Mouse (Mus musculus) heart, embryonic 11.5 days (tissue): ENCODE data around the gene Ghrhr. TPM values are rescaled to one million over a fixed set of nuclear protein-coding genes. Genes with fewer than 3 reads are reported as not detected.
A peak's percentile ranks its signal among the peaks of the same experiment; 100 is the strongest.

Experiments
- ATAC-seq: fragments of 200-750 bp; cut with Nextera tagmentation; replicated peaks from 2 replicates; pipeline ENCODE4 v1.8.0; 2017; ENCODE audit warnings: moderate library complexity; ENCODE audit not compliant: insufficient number of reproducible peaks, low FRiP score, low TSS enrichment
- H3K27ac ChIP-seq: fragments of 300-500 bp; sonication (generic); 2 replicates; pipeline ENCODE4 v1.5.1; 2014; ENCODE audit warnings: mild to moderate bottlenecking, low read depth, low read length
- H3K27me3 ChIP-seq: fragments of 300-500 bp; sonication (generic); 2 replicates; pipeline ENCODE4 v1.6.1; 2014; ENCODE audit warnings: mild to moderate bottlenecking, low read length, mixed read lengths; ENCODE audit not compliant: control insufficient read depth, insufficient read depth
- H3K36me3 ChIP-seq: fragments of 300-500 bp; sonication (generic); 2 replicates; pipeline ENCODE4 v1.6.1; 2014; ENCODE audit warnings: mild to moderate bottlenecking, low read length, moderate library complexity, mixed read lengths; ENCODE audit not compliant: control insufficient read depth, insufficient read depth
- H3K4me1 ChIP-seq: fragments of 300-500 bp; sonication (generic); 2 replicates; pipeline ENCODE4 v1.6.1; 2014; ENCODE audit warnings: low read length; ENCODE audit not compliant: control insufficient read depth, insufficient read depth
- H3K4me2 ChIP-seq: fragments of 300-500 bp; sonication (generic); 2 replicates; pipeline ENCODE4 v1.6.1; 2014; ENCODE audit warnings: mild to moderate bottlenecking, moderate library complexity
- H3K4me3 ChIP-seq: fragments of 300-500 bp; sonication (generic); 2 replicates; pipeline ENCODE4 v1.5.1; 2014; ENCODE audit warnings: low read depth, low read length
- H3K9ac ChIP-seq: fragments of 300-500 bp; sonication (generic); 2 replicates; pipeline ENCODE4 v1.6.1; 2014; ENCODE audit warnings: mild to moderate bottlenecking, low read depth, low read length, moderate library complexity
- H3K9me3 ChIP-seq: fragments of 300-500 bp; sonication (generic); replicated peaks from 2 replicates; pipeline ENCODE4 v1.6.1; 2016; ENCODE audit warnings: low read length; ENCODE audit not compliant: control insufficient read depth
- WGBS: fragments of 180-500 bp; shearing (Covaris S2); extraction: QIAGEN DNeasy Blood & Tissue Kit; methylation state at CpG from one replicate; pipeline ENCODE4 v1.1.7; 2014; ENCODE audit not compliant: insufficient replicate concordance; 5-methylcytosine and 5-hydroxymethylcytosine counted together
- polyA plus RNA-seq: library from polyadenylated mRNA; unstranded; fragments of >200 nt; fragmentation: Nextera tagmentation; extraction: Ambion mirVana; gene quantifications from 2 replicates; pipeline ENCODE4 v1.2.1, GENCODE M21; 2014

Ghrhr gene
- polyA plus RNA-seq, 1 experiment from 2014 or later = not detected

DNA sequence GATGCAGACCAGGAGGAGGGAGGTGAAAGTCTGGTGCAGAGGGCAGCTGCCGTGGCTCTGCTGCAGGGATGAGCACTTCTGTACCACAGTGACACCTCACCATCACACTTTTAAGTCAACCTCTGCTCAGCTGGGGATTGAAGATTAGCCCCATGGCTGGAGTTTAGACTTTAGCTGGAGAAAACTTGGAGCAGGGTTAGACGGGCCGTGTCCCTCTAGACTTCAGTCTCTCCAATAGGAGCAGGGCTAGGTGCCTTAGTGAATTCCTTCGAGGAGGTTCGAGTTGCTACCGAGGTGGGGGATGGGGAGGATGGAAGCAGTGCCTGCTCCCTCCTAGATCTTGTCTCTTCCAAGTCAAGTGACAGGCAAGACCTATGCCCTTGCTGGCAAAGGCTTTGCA lies 38.0 kb upstream of the Ghrhr start:
- peaks cover 44% of the 10 kb centered on the region for H3K4me1 ChIP-seq
- WGBS = 40% methylated on average over 6 of the region's 6 CpGs
- peak overlapping the region; percentile 9; the same call in 1 of the 2 replicates for H3K4me2 ChIP-seq
- H3K27ac ChIP-seq = no peak overlapping the region
- no peak overlapping the region for H3K9ac ChIP-seq
- no peak overlapping the region for H3K4me3 ChIP-seq
- no peaks in the 10 kb centered on the region for H3K9me3 ChIP-seq
- peaks cover 10% of the 10 kb centered on the region for H3K27me3 ChIP-seq
- no peaks in the 10 kb centered on the region for H3K36me3 ChIP-seq
- ATAC-seq = no peak

GRCm38 (mm10) chr6:55338934-55339825 lies 36.9 kb upstream of the Ghrhr start:
- Histone ChIP-seq H3K4me3 (no peak overlapping the region), H3K4me2 (0 out of 2 replicates have a peak overlapping the region, but pooled peaks have one; percentile 4), H3K4me1 (peaks cover 45% of the 10 kb centered on the region), H3K9me3 (no peaks in the 10 kb centered on the region), H3K27me3 (peaks cover 12% of the 10 kb centered on the region), H3K9ac (no peak overlapping the region), H3K27ac (no peak overlapping the region), H3K36me3 (no peaks in the 10 kb centered on the region)
- ATAC-seq = no peak
- WGBS = 41% methylated on average over 9 of the region's 9 CpGs

- 8% methylated on average over 5 of the region's 5 CpGs for WGBS
- Histone ChIP-seq H3K4me1 (peaks cover 35% of the 10 kb centered on the region), H3K27ac (no peak overlapping the region)
Measured at GRCm38 (mm10) chr6:55341688-55342087, 34.4 kb upstream of the Ghrhr start.

DNA sequence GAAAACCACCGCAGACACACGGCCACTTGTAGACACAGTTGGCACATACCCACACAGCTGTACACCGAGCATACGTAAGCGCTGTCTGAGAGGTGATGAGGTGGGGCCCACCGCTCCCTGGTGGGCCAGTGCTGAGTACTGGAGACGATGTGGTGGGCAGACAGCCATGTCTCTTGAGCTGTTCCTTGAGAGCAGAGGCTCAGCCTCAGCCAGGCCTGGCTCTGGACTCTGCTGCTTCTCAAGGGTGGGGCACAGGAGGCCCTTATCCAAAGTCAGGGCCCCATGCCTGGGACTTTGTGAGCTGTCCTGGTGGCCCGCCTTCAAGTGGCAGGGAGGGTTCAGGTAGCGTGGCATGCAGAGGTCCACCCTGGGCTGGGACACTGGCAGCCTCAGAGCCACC lies 33.8 kb upstream of the Ghrhr start:
- Histone ChIP-seq H3K4me3 (no peak overlapping the region), H3K36me3 (no peaks in the 10 kb centered on the region), H3K4me1 (peaks cover 29% of the 10 kb centered on the region), H3K9ac (no peak overlapping the region), H3K27ac (no peak overlapping the region), H3K4me2 (no peak overlapping the region), H3K9me3 (no peaks in the 10 kb centered on the region), H3K27me3 (peaks cover 10% of the 10 kb centered on the region)
- WGBS = 64% methylated on average over 9 of the region's 9 CpGs
- no peak for ATAC-seq

More at GRCm38 (mm10) chr6:55341688-55342087, 34.4 kb upstream of the Ghrhr start:
- no peak for ATAC-seq
- H3K9me3 ChIP-seq = no peaks in the 10 kb centered on the region
- no peak overlapping the region for H3K4me3 ChIP-seq
- peaks cover 12% of the 10 kb centered on the region for H3K27me3 ChIP-seq
- no peak overlapping the region for H3K9ac ChIP-seq
- no peak overlapping the region for H3K4me2 ChIP-seq
- no peaks in the 10 kb centered on the region for H3K36me3 ChIP-seq

DNA sequence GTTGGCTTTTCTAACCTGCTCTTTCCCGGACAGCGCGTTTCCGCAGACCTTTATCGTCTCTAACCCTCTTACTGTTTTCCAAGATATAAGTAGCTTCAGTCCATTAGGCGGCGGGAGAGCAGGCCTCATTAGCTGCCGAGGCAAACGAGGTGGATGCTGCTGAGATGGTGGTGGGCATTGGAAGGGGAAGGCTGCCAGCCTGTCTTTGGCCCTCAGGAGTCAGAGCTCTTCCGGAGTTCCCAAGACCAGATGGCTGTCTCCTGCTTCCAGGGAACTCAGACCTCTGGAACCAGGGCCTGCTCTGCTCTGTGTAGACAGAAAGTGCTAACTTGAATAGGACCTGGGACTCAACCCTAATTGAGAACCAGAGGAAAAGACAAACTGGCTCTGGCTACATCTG lies 32.6 kb upstream of the Ghrhr start:
- H3K4me1 ChIP-seq = peaks cover 26% of the 10 kb centered on the region
- no peak overlapping the region for H3K4me3 ChIP-seq
- no peak overlapping the region for H3K27ac ChIP-seq
- H3K9ac ChIP-seq = no peak overlapping the region
- no peak for ATAC-seq
- H3K4me2 ChIP-seq = no peak overlapping the region
- H3K9me3 ChIP-seq = no peaks in the 10 kb centered on the region
- WGBS = 79% methylated on average over 10 of the region's 10 CpGs
- peaks cover 3% of the 10 kb centered on the region for H3K27me3 ChIP-seq
- H3K36me3 ChIP-seq = no peaks in the 10 kb centered on the region

DNA sequence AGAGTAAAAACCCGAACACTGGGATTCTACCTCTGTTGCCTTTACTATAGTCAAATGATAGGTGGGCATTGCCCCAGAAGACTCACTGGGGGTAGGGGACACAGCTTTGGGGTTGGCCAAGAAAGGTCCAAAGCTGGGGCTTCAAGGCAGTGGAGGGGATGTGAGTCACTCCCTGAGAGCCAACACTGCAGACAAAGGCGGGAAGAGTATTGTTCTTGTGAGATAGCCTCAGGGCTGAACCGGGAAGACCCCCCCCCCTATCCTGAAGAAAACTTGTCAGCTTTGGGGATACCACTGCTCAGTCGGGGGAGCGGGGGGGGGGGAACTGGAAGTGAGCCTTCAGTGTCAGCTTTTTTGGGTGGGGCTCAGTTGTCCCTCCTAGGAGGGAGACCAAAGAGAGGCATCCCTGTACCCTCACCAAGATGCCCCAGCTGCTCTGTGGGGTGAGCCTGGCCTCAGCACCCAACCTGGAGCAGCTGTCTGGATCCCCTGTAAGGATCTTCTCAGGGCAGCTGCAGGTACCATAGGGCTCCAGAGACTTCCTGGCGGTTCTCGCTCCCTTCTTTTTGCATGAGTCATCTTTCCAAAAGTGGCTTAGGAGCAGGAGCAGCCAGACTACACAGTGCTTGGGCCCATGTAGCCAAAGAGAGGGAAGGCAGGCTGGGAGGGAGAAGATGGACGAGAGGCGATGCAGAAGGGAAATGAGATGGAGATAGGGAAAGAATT lies 31.6 kb upstream of the Ghrhr start:
- WGBS = 57% methylated on average over 9 of the region's 9 CpGs
- H3K9ac ChIP-seq = no peak overlapping the region
- peaks cover 3% of the 10 kb centered on the region; the same call in 1 of the 2 replicates for H3K27me3 ChIP-seq
- H3K36me3 ChIP-seq = no peaks in the 10 kb centered on the region
- H3K4me2 ChIP-seq = no peak overlapping the region
- no peak overlapping the region for H3K27ac ChIP-seq
- no peaks in the 10 kb centered on the region for H3K9me3 ChIP-seq
- no peak for ATAC-seq
- no peak overlapping the region for H3K4me3 ChIP-seq
- H3K4me1 ChIP-seq = peaks cover 20% of the 10 kb centered on the region

DNA sequence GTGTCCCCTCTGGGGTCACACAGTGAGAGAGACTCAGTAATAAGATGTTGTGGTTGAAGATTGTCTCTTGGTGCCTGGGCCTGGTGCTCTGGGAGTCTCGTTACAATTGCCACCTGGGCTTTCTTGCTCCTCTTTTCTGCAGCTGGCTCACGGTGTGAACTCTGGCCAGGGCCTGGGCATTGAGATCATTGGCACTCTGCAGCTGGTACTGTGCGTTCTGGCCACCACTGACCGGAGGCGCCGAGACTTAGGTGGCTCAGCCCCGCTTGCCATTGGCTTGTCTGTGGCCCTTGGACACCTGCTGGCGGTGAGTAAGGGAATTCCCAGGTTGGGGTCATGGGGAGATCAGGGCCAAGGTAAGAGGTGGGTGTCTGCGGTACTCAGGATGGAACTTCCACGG lies 30.8 kb upstream of the Ghrhr start:
- H3K27ac ChIP-seq = no peak overlapping the region
- peaks cover 17% of the 10 kb centered on the region for H3K4me1 ChIP-seq
- no peak for ATAC-seq
- H3K4me3 ChIP-seq = no peak overlapping the region
- peaks cover 3% of the 10 kb centered on the region; the same call in 1 of the 2 replicates for H3K27me3 ChIP-seq
- WGBS = 89% methylated on average over 10 of the region's 10 CpGs
- H3K4me2 ChIP-seq = no peak overlapping the region
- H3K9ac ChIP-seq = no peak overlapping the region
- no peaks in the 10 kb centered on the region for H3K9me3 ChIP-seq
- no peaks in the 10 kb centered on the region for H3K36me3 ChIP-seq

DNA sequence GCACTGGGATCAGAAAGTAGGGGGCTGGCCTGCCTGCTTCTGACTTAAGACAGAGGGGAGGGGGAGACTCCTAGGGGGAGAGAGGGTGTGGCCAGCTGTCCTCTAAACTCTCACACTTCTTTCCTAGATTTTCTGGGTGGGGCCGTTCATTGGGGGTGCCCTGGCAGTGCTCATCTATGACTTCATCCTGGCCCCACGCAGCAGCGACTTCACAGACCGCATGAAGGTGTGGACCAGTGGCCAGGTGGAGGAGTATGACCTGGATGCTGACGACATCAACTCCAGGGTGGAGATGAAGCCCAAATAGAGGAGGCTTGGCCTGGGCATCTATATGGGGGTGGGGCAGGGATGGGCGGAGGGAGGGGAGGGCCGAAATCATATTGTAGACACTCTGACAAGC lies 29.6 kb upstream of the Ghrhr start:
- Histone ChIP-seq H3K9ac (no peak overlapping the region), H3K9me3 (no peaks in the 10 kb centered on the region), H3K36me3 (no peaks in the 10 kb centered on the region), H3K27me3 (peaks cover 3% of the 10 kb centered on the region; the same call in 1 of the 2 replicates), H3K4me1 (peaks cover 13% of the 10 kb centered on the region; the same call in 1 of the 2 replicates), H3K4me3 (no peak overlapping the region), H3K4me2 (no peak overlapping the region), H3K27ac (no peak overlapping the region)
- WGBS = 82% methylated on average over 7 of the region's 7 CpGs
- no peak for ATAC-seq
